ENCODE assay signal across 15 mouse cellular contexts in genomic region chr2:35843896-35844690, GRCm38 (mm10).
DNase-seq lines count a peak whose midpoint lies in the region; ATAC-seq lines count a peak whose summit lies in the region.
"Had no signal": no experiment of that assay in that cellular context is flagged by ENCODE, and none has a peak within 500 bp of the region (broad histone marks: within the 10 kb centered on the region; RNA-seq: fewer than 3 reads in every experiment).

No protein-coding gene starts in this region.

- H3K4me3 ChIP-seq in heart, embryonic 16.5 days (ENCODE audit: low read length): no peak overlapping the region
- H3K4me3 ChIP-seq in embryonic facial prominence, embryonic 13.5 days: no peak overlapping the region
- H3K4me3 ChIP-seq in hindbrain, embryonic 14.5 days (replicated peaks; ENCODE audit: low read length): no peak overlapping the region
- H3K4me3 ChIP-seq: liver, embryonic 13.5 days; stomach, embryonic 15.5 days had no signal

- peaks cover 23% of the 10 kb centered on the region for H3K4me1 ChIP-seq in heart, embryonic 16.5 days (ENCODE audit: control insufficient read depth, insufficient read depth, low read length)
- H3K4me1 ChIP-seq in embryonic facial prominence, embryonic 13.5 days: peaks cover 24% of the 10 kb centered on the region
- H3K4me1 ChIP-seq in hindbrain, embryonic 14.5 days (replicated peaks; ENCODE audit: control insufficient read depth, insufficient read depth, low read length): peaks cover 12% of the 10 kb centered on the region; the same call in 1 of the 2 replicates

- DNase-seq in heart, postnatal 25 days (ENCODE audit: low spot score): no peak
- peak; percentile 50 for DNase-seq in thymus, postnatal 0 days (ENCODE audit: low spot score)
- DNase-seq in thymus, adult 18-20 months: no peak
- peak; percentile 55 for DNase-seq in testis, postnatal 10 days (ENCODE audit: low spot score)
- DNase-seq in cerebellum, adult 11-12 months: no peak
- DNase-seq in hindbrain, embryonic 14.5 days (ENCODE audit: low spot score): no peak
- DNase-seq: cerebellum, adult 9-10 months; gastrocnemius, postnatal 36 days; liver, embryonic 13.5 days; right cerebral cortex, postnatal 14 days had no signal

- no peaks in the 10 kb centered on the region for H3K36me3 ChIP-seq in heart, embryonic 16.5 days (ENCODE audit: control insufficient read depth, insufficient read depth)
- H3K36me3 ChIP-seq in embryonic facial prominence, embryonic 13.5 days: no peaks in the 10 kb centered on the region
- no peaks in the 10 kb centered on the region for H3K36me3 ChIP-seq in hindbrain, embryonic 14.5 days (replicated peaks; ENCODE audit: control insufficient read depth, insufficient read depth)
- H3K36me3 ChIP-seq: liver, embryonic 13.5 days; stomach, embryonic 15.5 days had no signal

- intact Hi-C loops in heart, postnatal 25 days (cut with DNase I): no loop called here

- no peaks in the 10 kb centered on the region for H3K9me3 ChIP-seq in heart, embryonic 16.5 days (replicated peaks; ENCODE audit: control insufficient read depth, low read length)
- H3K9me3 ChIP-seq in embryonic facial prominence, embryonic 13.5 days: no peaks in the 10 kb centered on the region
- no peaks in the 10 kb centered on the region for H3K9me3 ChIP-seq in hindbrain, embryonic 14.5 days (ENCODE audit: control insufficient read depth, low read length)
- H3K9me3 ChIP-seq: liver, embryonic 13.5 days; stomach, embryonic 15.5 days had no signal

- H3K9ac ChIP-seq in heart, embryonic 16.5 days (ENCODE audit: low read length): 0 out of 2 replicates have a peak overlapping the region, but pooled peaks have one; percentile 9
- 0 out of 2 replicates have a peak overlapping the region, but pooled peaks have one; percentile 46 for H3K9ac ChIP-seq in embryonic facial prominence, embryonic 13.5 days
- no peak overlapping the region for H3K9ac ChIP-seq in hindbrain, embryonic 14.5 days
- H3K9ac ChIP-seq: liver, embryonic 13.5 days; stomach, embryonic 15.5 days had no signal

- no peak for ATAC-seq in heart, embryonic 16.5 days (replicated peaks; ENCODE audit: extremely low read depth, insufficient read depth, low FRiP score)
- ATAC-seq in embryonic facial prominence, embryonic 13.5 days (ENCODE audit: insufficient number of reproducible peaks, insufficient read depth, low FRiP score, low TSS enrichment, low read depth): no peak
- ATAC-seq in hindbrain, embryonic 14.5 days (ENCODE audit: low FRiP score): no peak
- ATAC-seq: activated CD4-positive, CD25-positive, alpha-beta regulatory T cell, adult 4 months; forebrain, embryonic 14.5 days had no signal

- H3K27ac ChIP-seq in heart, embryonic 16.5 days (ENCODE audit: low read length): peak overlapping the region; percentile 32; the same call in 1 of the 2 replicates
- no peak overlapping the region for H3K27ac ChIP-seq in embryonic facial prominence, embryonic 13.5 days
- no peak overlapping the region for H3K27ac ChIP-seq in hindbrain, embryonic 14.5 days
- H3K27ac ChIP-seq: liver, embryonic 13.5 days; stomach, embryonic 15.5 days had no signal

- H3K4me2 ChIP-seq in heart, embryonic 16.5 days (ENCODE audit: low read depth, low read length): no peak overlapping the region
- 0 out of 2 replicates have a peak overlapping the region, but pooled peaks have one; percentile 11 for H3K4me2 ChIP-seq in embryonic facial prominence, embryonic 13.5 days
- no peak overlapping the region for H3K4me2 ChIP-seq in hindbrain, embryonic 14.5 days (replicated peaks)
- H3K4me2 ChIP-seq: liver, embryonic 13.5 days; stomach, embryonic 15.5 days had no signal

- WGBS in heart, embryonic 16.5 days: 36% methylated on average over 13 of the region's 13 CpGs
- 15% methylated on average over 13 of the region's 13 CpGs for WGBS in embryonic facial prominence, embryonic 13.5 days
- 43% methylated on average over 13 of the region's 13 CpGs for WGBS in hindbrain, embryonic 14.5 days

- H3K27me3 ChIP-seq in heart, embryonic 16.5 days (ENCODE audit: control insufficient read depth, insufficient read depth, low read length): no peaks in the 10 kb centered on the region
- peaks cover 3% of the 10 kb centered on the region; the same call in 1 of the 2 replicates for H3K27me3 ChIP-seq in embryonic facial prominence, embryonic 13.5 days
- no peaks in the 10 kb centered on the region for H3K27me3 ChIP-seq in hindbrain, embryonic 14.5 days (ENCODE audit: control insufficient read depth, insufficient read depth, low read length)
- H3K27me3 ChIP-seq: liver, embryonic 13.5 days; stomach, embryonic 15.5 days had no signal

Comparison
In these comparisons a context has a peak if more than half of its experiments do, and no peak if none do; other contexts are left out.
1. DNase-seq: peak in thymus, postnatal 0 days (single experiment) and testis, postnatal 10 days (single experiment); none in heart, postnatal 25 days (single experiment), thymus, adult 18-20 months (0 of 2), cerebellum, adult 11-12 months (single experiment) and hindbrain, embryonic 14.5 days (single experiment).